Mouse (Mus musculus): ENCODE data around the gene Cacna2d3. TPM values are rescaled to one million over a fixed set of nuclear protein-coding genes. Genes with fewer than 3 reads are reported as not detected.

Gene Cacna2d3
- total and polyA plus RNA-seq, 3 experiments: not detected

DNA sequence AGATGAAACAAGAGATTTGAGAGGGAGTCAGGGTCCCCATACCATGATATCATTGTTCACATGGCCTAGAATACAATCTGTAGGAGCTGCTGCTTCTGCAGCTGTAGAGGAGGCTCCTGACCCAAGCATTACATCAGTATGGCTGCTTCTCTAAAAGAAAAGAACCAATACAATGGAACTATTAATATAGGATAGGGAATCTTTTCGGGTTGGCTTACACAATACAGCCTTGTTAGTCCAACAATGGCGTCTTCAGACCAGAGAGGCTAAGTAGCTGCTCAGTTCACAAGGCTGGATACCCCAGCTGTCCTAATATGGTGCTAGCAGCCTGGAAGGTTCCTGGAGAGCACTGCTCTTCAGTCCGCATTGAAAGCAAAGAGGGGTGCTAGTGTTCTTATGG lies 296.5 kb downstream of the Cacna2d3 start:
- no peaks in the 10 kb centered on the region for H3K36me3 ChIP-seq (replicated peaks in 1 of 2; ENCODE audit: control insufficient read depth in 1 of 2, insufficient read depth in 1 of 2, low read length in 1 of 2)
- H3K27me3 ChIP-seq (replicated peaks): no peaks in the 10 kb centered on the region
- dilution Hi-C loops (cut with MboI; ENCODE audit: extremely low pct_ligation_motif_present, extremely low pct_unique_long_range_greater_than_20kb, low sequenced_read_pairs): no loop called here
- no peak for DNase-seq (ENCODE audit: extremely low read depth)
- H3K4me2 ChIP-seq (ENCODE audit: insufficient read depth, low read depth, poor library complexity, severe bottlenecking): no peak overlapping the region
- no peak overlapping the region for H3K4me3 ChIP-seq (replicated peaks in 1 of 3; ENCODE audit: low read depth in 2 of 3, low read length in 2 of 3, poor library complexity in 1 of 3)
- in situ Hi-C loops (cut with MboI; ENCODE audit: low pct_ligation_motif_present, low pct_unique_long_range_greater_than_20kb, low sequenced_read_pairs): loop anchor here (25.0 kb wide), 1 partner anchor 1613 kb away; no protein-coding TSS in a partner anchor
- H3K9ac ChIP-seq (ENCODE audit: insufficient read depth, low read depth): no peak overlapping the region
- no peaks in the 10 kb centered on the region for H3K9me3 ChIP-seq (replicated peaks; ENCODE audit: low read length)
- no peaks in the 10 kb centered on the region for H3K4me1 ChIP-seq (ENCODE audit: control insufficient read depth in 1 of 2, insufficient read depth in 2 of 2)
- H3K79me2 ChIP-seq (replicated peaks; ENCODE audit: control insufficient read depth, extremely low read depth, insufficient read depth, poor library complexity, severe bottlenecking): no peaks in the 10 kb centered on the region
- no peak for TF ChIP-seq NRF1 (IDR thresholded peaks at IDR 0.05; ENCODE audit: low read depth, low read length)
- no peak for TF ChIP-seq UBTF (IDR thresholded peaks at IDR 0.05; ENCODE audit: low read depth, low read length)
- TF ChIP-seq MAZ (IDR thresholded peaks at IDR 0.05; ENCODE audit: low read depth, low read length): no peak
- H3K27ac ChIP-seq (ENCODE audit: insufficient read depth, low read depth): no peak overlapping the region

DNA sequence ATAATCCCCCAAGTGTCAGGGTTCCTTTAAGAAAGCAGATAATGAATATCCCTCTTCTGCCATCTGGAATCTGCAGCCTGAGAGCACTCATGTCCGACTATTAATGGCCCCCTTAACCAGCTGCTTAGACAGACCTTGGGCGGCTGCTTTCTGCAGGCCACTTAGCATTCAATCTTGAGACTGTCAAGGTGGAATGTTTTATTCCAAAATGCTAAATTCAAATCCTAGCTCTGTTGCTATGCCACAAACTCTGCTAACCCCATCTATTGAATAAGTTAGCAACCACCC lies 315.8 kb downstream of the Cacna2d3 start:
- no peak for DNase-seq (ENCODE audit: extremely low read depth)
- Histone ChIP-seq H3K9me3 (replicated peaks; ENCODE audit: low read length) (peaks cover 14% of the 10 kb centered on the region), H3K79me2 (replicated peaks; ENCODE audit: control insufficient read depth, extremely low read depth, insufficient read depth, poor library complexity, severe bottlenecking) (no peaks in the 10 kb centered on the region), H3K4me3 (replicated peaks in 1 of 3; ENCODE audit: low read depth in 2 of 3, low read length in 2 of 3, poor library complexity in 1 of 3) (no peak overlapping the region), H3K4me1 (ENCODE audit: control insufficient read depth in 1 of 2, insufficient read depth in 2 of 2) (no peaks in the 10 kb centered on the region), H3K36me3 (replicated peaks in 1 of 2; ENCODE audit: control insufficient read depth in 1 of 2, insufficient read depth in 1 of 2, low read length in 1 of 2) (no peaks in the 10 kb centered on the region), H3K27ac (ENCODE audit: insufficient read depth, low read depth) (no peak overlapping the region), H3K27me3 (replicated peaks) (no peaks in the 10 kb centered on the region), H3K9ac (ENCODE audit: insufficient read depth, low read depth) (no peak overlapping the region), H3K4me2 (ENCODE audit: insufficient read depth, low read depth, poor library complexity, severe bottlenecking) (no peak overlapping the region)
- in situ Hi-C loops (cut with MboI; ENCODE audit: low pct_ligation_motif_present, low pct_unique_long_range_greater_than_20kb, low sequenced_read_pairs) (no loop called here), dilution Hi-C loops (cut with MboI; ENCODE audit: extremely low pct_ligation_motif_present, extremely low pct_unique_long_range_greater_than_20kb, low sequenced_read_pairs) (no loop called here)
- TF ChIP-seq JUN (IDR thresholded peaks at IDR 0.05; ENCODE audit: insufficient read depth, low read depth, low read length): no peak
- TF ChIP-seq POLR2A (IDR thresholded peaks at IDR 0.05; ENCODE audit: low read depth, low read length): no peak
- TF ChIP-seq CTCF (conservative IDR thresholded peaks at IDR 0.05 in 1 of 2, IDR thresholded peaks at IDR 0.05 in 1 of 2; ENCODE audit: low read depth in 2 of 2, low read length in 2 of 2): no peak
- TF ChIP-seq NELFE (IDR thresholded peaks at IDR 0.05; ENCODE audit: low read depth, low read length): no peak
- TF ChIP-seq IRF4 (IDR thresholded peaks at IDR 0.05; ENCODE audit: low read depth, low read length): no peak
- no peak for TF ChIP-seq MAFK (IDR thresholded peaks at IDR 0.05; ENCODE audit: insufficient replicate concordance, low read length)
- TF ChIP-seq USF1 (IDR thresholded peaks at IDR 0.05; ENCODE audit: low read depth, low read length): no peak
- TF ChIP-seq TBP (conservative IDR thresholded peaks at IDR 0.05; ENCODE audit: low read depth, low read length): no peak
- no peak for TF ChIP-seq PAX5 (IDR thresholded peaks at IDR 0.05; ENCODE audit: low read length)
- TF ChIP-seq HCFC1 (IDR thresholded peaks at IDR 0.05; ENCODE audit: low read depth, low read length): no peak
- no peak for TF ChIP-seq ELF1 (IDR thresholded peaks at IDR 0.05; ENCODE audit: low read depth, low read length)
- no peak for TF ChIP-seq RCOR1 (conservative IDR thresholded peaks at IDR 0.05; ENCODE audit: low read depth, low read length)
- TF ChIP-seq E2F4 (IDR thresholded peaks at IDR 0.05; ENCODE audit: insufficient replicate concordance, low read depth, low read length): no peak
- no peak for TF ChIP-seq UBTF (IDR thresholded peaks at IDR 0.05; ENCODE audit: low read depth, low read length)

Data from CH12.LX (cell line).